Mouse (Mus musculus): ENCODE data around the gene Tas2r143.

The Tas2r143 gene

DNA sequence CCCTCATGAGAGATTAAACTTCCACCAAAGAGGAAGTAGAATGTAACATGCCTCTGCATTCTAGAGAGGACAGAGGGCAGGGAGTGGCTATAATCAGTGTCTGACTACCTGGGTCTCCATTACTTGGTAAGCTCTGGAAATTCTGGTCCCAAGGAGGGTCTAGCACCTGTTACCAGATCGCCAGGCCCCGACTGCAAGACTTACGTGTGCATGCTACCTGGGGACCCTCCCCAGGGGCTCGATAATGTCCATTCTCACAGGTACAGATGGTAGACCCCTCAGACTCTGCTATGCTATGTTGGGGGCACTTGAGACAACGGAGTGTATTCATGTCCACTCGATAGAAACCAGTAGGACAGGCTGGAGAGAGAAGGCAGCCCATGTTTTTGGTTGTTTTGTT lies 34.8 kb upstream of the Tas2r143 start:
- no peak for DNase-seq (ENCODE audit: low read depth)

DNA sequence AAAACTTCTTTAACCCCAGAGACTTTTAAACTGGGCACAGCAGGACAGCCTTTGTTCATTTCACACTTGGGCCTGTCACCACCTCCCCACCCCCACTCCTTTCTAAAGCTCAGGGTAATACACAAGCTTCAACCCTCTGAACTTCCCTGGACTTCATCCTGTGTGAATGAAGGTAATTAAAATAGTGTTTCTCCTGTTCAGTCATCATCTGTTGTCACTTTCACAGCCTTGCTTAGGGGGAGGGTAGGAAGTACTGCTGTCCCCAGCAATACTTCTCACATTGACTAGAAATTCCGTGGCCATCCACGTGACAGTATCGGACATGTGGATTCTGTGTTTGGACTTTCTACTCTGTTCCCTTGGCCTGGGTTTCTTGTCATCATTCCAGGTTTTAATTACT lies 30.2 kb upstream of the Tas2r143 start:
- no peak for DNase-seq (ENCODE audit: low read depth)

DNA sequence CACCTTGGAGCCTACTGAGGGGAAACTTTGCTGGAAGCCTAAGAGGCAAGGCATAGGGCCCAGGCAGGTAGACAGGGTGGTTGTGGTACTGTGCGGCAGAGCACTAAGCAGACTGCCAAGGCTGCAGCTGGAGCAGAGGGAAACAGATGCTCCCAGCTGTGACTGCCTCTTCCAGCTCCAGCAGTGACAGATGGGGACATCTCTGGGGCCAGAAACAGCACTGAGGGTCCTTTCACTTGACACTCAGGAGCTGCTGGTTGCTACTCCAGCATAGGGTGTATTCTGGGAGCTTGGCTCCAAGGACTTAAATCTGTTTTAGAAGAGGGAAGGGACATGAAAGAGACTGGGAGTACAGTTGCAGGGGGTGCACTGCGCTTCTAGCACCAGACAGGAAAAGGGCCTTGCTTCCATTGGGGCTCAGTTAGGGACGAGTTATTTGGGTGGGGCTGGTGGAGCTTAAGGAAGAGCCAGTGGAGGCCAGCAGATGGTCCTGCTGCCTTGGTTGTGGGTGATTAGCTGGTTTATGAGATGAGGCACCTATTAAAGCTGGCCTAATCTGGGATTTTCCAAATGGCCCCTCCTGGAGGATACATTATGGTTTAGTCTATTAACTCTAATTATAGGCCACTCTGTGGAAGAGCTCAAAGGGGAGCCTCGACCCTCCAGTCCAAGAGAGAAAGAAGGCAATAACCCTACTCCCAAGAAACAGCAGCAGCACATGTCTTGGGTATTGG lies 29.2 kb upstream of the Tas2r143 start:
- DNase-seq (ENCODE audit: low read depth), result no peak

DNA sequence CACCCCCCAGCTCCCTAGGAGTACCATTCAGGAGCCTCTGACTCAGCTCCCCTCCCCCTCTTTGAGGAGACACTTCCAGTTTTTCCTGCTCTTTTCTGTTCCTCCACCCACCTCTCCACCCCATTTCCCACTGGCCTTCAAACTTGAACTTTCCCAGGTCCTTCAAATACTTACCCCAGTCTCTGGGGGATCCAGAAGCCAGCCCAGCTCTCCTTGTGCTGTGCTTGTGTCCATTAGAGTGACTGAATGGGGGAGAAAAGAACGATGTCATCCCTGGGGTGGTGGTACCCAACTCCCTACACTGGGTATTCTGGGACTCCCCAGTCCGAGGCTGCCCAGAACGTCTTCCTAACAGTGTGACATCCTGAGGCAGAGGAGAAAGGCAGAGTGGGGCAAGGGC lies 28.0 kb upstream of the Tas2r143 start:
- DNase-seq (ENCODE audit: low read depth), result no peak

DNA sequence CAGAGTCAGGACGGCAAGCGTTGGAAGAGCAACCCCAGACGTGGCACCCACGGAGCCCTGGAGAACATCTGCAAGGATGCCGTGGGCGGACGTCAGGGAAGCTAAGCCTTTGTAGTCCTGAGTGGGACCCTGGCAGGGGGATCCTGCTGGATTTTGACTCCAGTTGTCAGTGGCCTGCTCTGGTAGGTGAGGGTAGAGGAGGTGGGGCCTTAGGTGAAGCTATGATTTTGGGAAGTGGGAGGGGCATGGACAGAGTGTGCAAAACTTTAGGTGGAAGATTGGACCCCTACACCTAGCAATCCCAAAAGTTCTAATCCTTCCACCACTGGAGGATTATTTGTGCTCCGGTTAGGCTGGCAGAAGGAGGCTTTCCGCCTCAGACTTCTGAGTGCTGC lies 27.6 kb upstream of the Tas2r143 start:
- DNase-seq (ENCODE audit: low read depth), result no peak

DNA sequence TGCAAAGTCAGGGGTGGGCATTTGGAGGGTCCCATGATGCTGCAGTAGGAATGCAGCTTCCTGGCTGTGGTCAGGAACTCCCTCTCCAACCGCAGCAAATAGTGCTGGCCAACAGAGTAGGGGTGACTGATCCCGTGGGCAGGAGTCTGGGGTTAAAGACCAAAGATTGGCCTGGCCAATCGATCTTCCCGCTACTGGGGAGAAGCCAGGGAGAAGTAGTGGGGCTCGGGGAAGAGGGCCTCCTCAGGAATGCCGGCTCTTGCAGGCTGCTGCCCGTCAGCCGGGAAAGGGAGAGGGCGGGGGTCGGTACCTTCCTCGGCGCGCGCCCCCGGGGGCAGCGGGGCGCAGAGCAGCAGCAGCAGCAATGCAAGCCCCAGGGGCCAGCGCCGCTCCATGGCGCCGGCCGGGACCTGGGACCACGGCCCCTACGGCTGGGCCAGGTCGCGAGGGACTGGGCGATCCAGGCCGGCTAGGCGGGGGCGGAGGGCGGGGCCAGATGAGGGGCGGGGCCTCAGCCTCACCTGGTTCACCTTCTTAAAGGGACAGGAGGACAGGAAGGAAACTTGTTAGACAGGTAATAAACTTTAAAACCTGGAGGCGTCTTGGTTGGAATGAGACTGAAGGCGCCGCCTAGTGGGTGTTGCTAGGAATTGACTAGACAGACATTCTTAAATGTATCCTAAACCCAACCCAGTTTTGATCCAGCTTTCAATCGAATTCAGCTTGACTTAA lies 27.1 kb upstream of the Tas2r143 start, which contains the start of gene Epha1:
Gene Epha1 (minus strand): TSS at position 453 of the 732 bp plus-strand sequence.
- DNase-seq (ENCODE audit: low read depth), result peak; percentile 69

DNA sequence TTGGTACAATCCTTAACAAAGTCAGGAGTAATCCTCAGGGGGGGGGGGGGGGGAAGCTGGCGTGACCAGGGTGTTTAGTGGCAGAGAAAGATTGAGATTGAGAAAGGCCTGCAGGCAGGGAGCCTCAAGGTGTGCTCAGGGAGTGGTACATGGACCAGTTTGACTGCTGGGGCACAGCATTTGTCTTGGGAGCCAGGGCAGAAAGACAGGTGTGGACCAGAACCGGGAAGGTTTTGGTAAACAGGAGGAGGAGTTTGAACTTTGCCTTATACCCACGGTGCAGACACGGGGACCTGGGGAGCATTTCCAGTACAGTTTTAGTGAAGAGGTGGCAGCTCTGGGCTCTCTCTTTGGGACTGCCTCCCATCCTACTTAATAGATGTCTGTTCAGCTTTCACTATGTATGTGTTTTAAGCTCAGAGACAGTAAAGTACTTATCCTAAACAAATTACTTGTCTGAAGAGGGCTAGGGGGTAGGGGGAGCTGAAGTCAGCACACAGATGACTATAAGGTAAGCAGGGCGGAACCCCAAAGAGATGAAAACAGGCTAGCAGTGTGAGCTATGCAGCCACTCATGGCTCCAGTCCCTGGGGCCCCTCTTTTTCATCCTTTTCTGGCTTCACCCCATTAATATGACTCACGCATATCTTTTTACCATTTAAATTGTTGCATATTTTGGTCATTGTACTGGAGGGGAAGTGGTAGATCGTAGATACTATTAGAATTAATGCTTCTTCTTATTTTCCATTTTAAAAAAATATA lies 26.2 kb upstream of the Tas2r143 start:
- DNase-seq (ENCODE audit: low read depth), result no peak

DNA sequence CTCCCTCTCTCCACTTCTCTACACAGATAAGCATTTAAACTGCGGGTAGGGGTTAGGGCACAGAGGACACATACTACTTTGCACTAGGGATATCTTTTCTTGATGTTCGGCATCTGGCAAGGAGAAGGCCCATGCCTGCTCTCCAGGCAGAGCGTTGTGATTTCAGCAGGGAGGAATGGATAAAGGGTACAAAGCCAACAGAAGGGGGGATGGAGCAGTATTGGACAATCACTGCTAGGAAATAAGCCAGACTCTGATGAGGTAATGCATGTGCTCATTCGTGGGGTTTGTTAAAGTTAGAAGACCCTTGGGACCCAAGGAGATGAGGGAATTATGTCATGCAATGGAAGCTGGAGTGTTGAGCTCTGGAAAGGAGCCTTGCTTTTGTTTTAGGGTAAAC lies 25.3 kb upstream of the Tas2r143 start:
- no peak for DNase-seq (ENCODE audit: low read depth)

DNA sequence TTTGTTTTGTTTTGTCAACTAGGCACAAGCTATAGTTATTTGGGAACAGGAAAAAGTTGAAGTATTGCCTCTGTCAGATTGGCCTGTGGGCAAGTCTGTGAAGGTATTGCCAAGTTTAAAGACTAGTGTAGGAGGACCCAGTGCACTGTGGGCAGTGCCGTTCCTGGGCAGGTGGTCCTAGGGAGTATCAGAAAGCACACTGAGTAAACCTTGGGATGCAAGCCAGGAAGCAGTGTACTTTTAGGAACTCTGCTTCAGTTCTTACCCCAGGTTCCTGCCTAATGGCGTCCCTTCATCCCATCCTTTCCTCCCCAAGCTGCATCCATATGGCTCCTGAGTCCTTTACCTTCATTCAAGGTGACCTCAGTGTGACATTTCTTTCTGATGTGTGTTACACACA lies 24.9 kb upstream of the Tas2r143 start:
- DNase-seq (ENCODE audit: low read depth), result no peak

DNA sequence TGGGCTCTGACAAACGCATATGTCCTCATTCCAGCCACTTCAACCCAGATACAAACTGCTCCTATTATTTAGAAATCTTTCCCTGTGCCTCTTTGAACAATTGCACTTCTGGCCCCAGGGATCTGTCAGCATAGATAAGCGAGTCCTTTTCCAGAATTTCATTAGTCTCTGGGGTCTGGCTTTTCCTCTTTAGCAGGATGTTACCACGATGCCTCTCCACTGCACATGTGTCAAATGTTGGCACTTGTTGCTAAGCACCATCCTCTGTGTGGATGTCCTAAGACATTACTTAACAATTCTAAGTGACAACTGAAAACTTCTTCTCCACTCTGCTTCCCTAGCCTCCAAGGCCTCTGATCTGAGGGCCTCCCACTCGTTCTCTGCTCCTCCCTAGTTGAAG lies 24.0 kb upstream of the Tas2r143 start:
- DNase-seq (ENCODE audit: low read depth), result no peak

DNA sequence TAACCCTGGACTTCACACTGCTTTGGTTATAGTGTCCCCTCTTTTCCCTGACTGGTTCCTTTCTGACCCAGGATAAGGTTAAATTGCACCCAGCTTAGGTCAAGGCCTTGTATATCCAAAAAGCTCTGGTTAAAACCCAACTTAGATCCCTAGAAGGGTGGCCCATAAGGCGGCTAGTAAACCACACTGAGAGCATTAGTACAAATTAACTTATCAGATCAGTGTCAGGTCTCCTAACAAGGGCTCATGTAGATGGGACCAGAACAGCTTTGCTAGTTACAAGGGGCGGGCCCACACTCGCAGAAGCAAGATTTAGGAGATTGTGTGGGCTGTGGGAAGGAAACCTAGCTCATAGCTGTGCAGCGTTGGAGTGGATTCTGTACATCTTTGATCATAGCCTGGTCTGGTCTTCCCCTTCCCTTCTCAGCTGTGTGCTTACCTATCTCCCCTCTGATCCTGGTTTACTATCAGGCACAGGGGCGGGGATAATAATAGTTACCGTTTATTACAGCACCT lies 23.5 kb upstream of the Tas2r143 start:
- no peak for DNase-seq (ENCODE audit: low read depth)

DNA sequence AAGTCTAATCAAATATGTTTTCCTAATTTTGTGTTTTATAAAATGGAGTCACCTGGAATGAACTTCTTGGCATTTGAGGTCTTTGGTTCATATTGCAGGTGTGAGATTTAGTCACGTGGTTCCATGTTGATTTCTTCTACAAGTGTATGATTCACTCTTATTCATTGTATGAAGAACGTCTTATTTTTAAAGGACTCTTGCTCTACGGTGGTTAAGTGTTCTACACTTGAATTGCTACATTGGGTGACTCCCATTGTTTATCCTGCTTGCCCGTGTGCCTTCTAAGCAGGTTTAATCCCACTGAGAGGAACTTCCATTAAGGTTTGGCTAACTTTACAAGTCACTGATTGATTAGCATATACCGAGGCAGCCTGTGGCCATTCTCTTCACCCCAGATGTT lies 22.8 kb upstream of the Tas2r143 start:
- DNase-seq (ENCODE audit: low read depth), result no peak

DNA sequence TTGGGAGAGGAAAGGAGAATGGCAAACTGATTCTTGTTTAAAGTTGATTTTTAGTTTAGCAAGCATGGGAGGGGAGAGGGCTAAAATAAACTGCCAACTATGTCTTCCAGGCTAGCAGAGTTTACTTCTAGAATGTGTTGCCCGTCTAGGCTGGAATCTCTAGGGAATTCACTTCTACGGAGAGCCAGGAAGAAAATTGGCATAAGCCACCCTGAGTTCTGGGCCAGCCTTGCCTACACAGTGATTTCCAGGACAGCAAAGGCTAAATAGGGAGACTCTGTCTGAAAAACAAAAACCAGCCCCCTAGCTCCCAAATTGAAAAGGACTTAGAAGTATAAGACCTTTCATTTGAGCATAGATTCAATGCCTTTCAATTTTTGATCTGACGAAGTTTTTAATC lies 20.5 kb upstream of the Tas2r143 start:
- DNase-seq (ENCODE audit: low read depth), result no peak

DNA sequence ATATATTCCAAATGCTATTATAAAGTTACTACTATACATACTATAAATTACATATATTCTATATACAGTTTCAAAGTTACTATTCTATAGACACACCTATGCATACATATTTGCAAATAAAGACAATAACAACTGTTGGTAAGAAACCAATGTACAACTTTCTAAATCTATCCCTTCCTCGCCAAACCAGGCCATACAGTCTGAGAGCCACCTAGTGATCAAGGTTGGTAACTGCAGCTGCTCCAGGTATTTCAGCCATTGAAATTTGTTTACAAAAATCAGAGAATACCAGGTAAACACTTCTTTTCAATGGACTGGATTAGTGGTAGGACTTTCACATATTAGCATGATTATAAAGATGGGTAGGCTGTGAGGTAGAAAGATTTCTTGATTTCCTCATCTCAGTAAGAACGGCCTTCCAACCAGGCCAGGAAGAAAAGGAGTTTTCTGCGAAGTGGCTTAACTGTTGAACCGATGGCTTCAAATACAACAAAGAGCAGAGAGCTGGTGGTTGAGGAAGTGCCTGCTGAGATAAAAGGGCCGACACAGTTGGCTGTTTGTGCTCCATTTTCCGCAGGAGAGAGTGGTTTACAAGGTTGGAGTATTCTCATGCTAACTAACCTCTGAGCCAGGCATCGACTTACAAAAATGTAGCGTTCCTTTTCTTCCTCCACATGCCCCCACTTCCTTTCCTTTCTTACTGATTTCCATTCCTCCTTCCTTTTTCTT lies 19.5 kb upstream of the Tas2r143 start:
- peak; percentile 46 for DNase-seq (ENCODE audit: low read depth)

DNA sequence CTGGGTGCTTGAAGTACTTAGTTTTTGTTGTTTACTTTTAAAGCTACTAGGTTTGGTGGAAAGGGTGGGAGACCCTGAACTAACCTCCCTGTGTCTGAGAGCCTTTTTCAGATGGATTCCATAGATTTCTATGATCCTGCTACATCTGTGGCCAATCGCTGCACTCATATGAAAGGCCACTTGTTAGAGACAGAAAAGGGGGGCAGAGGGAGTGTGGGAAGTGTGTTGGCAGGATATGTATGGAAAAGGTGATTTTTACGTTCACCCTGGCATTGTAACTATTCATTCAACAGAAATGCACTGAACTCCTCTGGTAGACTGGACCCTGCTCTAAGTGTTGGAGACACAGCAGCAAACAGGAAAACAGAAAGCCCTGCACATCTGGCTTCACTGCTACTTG lies 18.8 kb upstream of the Tas2r143 start:
- no peak for DNase-seq (ENCODE audit: low read depth)

DNA sequence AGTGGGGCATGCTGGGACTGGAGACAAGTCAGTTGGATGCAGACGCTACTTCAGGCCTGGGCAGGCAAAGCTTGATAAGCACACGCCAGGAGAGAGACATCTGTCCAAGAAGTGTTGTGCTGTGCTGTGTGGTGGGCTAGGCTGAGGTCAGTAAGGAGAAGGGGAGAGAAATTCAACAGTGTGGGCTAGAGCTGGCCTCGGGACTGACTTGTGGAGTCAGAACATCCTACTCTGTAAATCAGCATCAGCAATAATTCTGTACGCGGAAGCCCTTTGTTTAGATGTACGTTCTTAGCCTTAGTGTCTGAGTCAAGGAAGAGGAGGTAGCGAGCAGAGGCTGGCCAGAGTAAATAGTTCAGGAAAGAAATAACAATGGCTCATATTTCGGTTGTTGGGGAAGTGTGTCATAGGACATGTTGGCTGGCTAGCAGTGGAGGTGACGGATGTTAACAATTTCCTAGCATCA lies 18.1 kb upstream of the Tas2r143 start:
- DNase-seq (ENCODE audit: low read depth), result peak; percentile 68

DNA sequence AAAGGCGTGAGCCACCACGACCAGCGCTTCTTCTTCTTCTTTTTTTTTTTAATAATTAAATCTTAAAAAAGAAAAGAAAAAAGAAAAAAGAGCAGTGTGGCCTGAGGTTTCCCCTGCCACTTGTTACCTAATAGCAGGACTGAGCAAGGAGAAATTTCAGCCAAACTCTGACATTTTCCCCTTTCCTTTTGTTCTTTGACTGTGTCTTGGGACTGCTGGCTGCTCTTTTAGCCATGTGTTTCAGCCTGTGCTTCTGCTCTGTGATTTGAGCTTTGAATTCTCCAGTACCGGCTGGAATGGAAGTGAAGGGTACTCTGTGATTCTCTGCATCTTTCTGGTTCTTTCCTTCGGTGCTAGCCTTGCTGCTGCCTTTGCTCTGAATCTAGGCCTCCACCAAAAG lies 16.7 kb upstream of the Tas2r143 start:
- no peak for DNase-seq (ENCODE audit: low read depth)

DNA sequence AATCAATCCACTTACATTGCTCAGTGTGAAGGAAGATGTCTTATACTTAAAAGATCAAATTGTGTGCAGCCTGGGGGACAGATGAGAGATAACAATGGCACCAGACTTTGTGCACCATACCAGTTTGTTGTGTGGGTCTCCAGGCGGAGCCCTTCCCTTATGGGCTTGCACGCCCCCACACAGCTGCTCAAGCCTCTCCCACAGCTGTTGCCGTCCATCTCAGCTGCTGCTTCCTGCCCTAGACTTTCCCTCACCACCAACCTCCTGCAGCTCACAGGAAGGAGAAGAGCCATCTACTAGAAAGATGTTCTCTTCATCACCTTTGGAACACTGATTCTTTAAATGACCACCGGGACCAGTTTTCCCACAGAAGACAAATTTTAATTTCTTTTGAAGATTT lies 14.4 kb upstream of the Tas2r143 start:
- DNase-seq (ENCODE audit: low read depth), result no peak

DNA sequence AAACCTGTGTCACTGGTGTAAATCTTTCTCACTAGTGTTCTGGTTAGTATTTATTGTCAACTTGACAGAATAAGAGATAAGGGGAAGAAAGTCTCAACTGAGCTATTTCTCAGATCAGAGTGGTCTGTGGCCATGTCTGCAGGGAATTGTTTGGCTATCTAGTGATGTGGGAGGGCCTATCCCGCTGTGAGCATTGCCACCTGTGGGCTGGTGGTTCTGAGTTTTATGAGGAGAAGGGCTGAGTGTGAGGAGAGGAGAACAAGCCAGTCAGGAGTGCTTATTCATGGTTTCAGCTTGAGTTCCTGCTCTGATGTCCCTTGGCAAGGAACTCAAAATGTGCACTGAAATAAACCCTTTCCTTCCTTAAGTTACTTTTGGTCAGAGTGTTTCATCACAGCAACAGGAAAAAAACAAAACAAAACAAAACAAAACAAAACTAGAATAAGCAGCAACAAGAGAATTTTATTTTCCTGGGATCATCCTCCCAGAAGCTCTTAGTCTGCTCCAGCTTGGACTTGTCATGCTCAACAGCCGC lies 8.2 kb upstream of the Tas2r143 start:
- no peak for DNase-seq (ENCODE audit: low read depth)

DNA sequence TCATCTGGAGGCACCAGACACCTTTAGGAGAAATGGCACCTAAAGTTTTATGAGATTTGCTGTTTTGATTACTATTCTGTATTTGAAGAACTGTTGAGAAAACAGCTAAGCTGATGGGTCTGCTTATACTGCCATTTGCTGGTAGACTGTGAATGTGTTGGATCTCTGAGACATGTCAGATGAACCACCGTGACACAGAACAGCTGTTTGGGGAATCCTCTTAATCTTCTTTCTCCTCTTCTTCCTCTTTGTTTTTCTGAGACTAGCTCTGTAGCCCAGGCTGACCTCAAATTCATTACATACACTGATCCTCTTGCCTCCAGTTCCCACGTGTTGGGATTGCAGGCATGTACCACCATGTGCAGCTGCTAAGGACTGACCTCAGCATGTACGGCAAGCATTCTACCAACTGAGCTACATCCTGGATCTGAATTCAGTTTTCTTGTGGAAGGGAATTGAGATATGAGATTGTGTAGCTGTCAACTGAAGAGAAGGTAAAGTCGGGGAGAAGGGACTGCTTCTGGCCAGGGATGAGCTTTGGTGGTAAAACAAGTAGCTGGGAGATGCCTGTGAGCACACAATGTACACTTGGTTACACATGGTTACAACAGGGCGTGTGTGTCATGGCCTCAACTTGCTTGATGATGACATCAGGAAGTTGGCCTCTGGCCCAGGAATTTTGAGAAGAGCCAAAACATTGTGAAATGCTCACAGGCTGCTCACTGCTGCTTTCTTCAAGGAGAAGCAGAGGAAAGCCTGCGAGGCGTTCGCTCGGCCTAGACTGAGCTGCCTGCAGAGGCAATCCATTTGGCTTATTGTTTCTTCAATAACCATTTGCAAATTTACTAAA lies 3.9 kb upstream of the Tas2r143 start:
- peak; percentile 89 for DNase-seq (ENCODE audit: low read depth)

Measured in 416B (cell line).